Mouse (Mus musculus) forebrain, embryonic 12.5 days (tissue): ENCODE data around the gene Apba1. TPM values are rescaled to one million over a fixed set of nuclear protein-coding genes. Genes with fewer than 3 reads are reported as not detected.

Source experiments
- ATAC-seq: fragments of 200-750 bp; cut with Nextera tagmentation; 2 replicates; pipeline ENCODE4 v1.8.0; 2017; ENCODE audit warnings: moderate TSS enrichment; ENCODE audit not compliant: low FRiP score
- H3K27ac ChIP-seq: fragments of 300-500 bp; sonication (generic); 2 replicates; pipeline ENCODE4 v1.5.1; 2016; ENCODE audit warnings: mild to moderate bottlenecking
- H3K27me3 ChIP-seq: fragments of 300-500 bp; sonication (generic); 2 replicates; pipeline ENCODE4 v1.6.1; 2016; ENCODE audit warnings: mild to moderate bottlenecking
- H3K36me3 ChIP-seq: fragments of 300-500 bp; sonication (generic); replicated peaks from 2 replicates; pipeline ENCODE4 v1.6.1; 2016; ENCODE audit warnings: mild to moderate bottlenecking
- H3K4me1 ChIP-seq: fragments of 300-500 bp; sonication (generic); 2 replicates; pipeline ENCODE4 v1.6.1; 2016
- H3K4me2 ChIP-seq: fragments of 300-500 bp; sonication (generic); 2 replicates; pipeline ENCODE4 v1.6.1; 2016; ENCODE audit warnings: mild to moderate bottlenecking, moderate library complexity
- H3K4me3 ChIP-seq: fragments of 300-500 bp; sonication (generic); replicated peaks from 2 replicates; pipeline ENCODE4 v1.5.1; 2016; ENCODE audit warnings: mild to moderate bottlenecking
- H3K9ac ChIP-seq: fragments of 300-500 bp; sonication (generic); 2 replicates; pipeline ENCODE4 v1.6.1; 2016; ENCODE audit warnings: mild to moderate bottlenecking
- H3K9me3 ChIP-seq: fragments of 300-500 bp; sonication (generic); 2 replicates; pipeline ENCODE4 v1.6.1; 2016
- WGBS: fragments of 180-500 bp; shearing (Covaris S2); methylation state at CpG from one replicate; pipeline ENCODE4 v1.1.7; 2016; 5-methylcytosine and 5-hydroxymethylcytosine counted together
- polyA plus RNA-seq: library from polyadenylated mRNA; unstranded; fragments of >200 nt; fragmentation: Nextera tagmentation; extraction: Ambion mirVana; gene quantifications from 2 replicates; pipeline ENCODE4 v1.2.1, GENCODE M21; 2016

Apba1 gene
- polyA plus RNA-seq, 1 experiment from 2014 or later = 2.8 TPM

GRCm38 (mm10) chr19:23892633-23893032 is 133.9 kb downstream of the Apba1 start:
- Histone ChIP-seq H3K27me3 (peaks cover 75% of the 10 kb centered on the region), H3K36me3 (no peaks in the 10 kb centered on the region), H3K4me3 (peak overlapping the region; percentile 43), H3K27ac (no peak overlapping the region), H3K4me1 (peaks cover 13% of the 10 kb centered on the region), H3K9me3 (no peaks in the 10 kb centered on the region), H3K4me2 (peak overlapping the region; percentile 60), H3K9ac (peak overlapping the region; percentile 3; the same call in 1 of the 2 replicates)
- peak; percentile 39; the same call in 1 of the 2 replicates for ATAC-seq
- WGBS = 23% methylated on average over 37 of the region's 37 CpGs

- Histone ChIP-seq H3K9me3 (no peaks in the 10 kb centered on the region), H3K9ac (peak overlapping the region; percentile 3; the same call in 1 of the 2 replicates), H3K36me3 (no peaks in the 10 kb centered on the region), H3K4me2 (peak overlapping the region; percentile 60), H3K4me1 (peaks cover 16% of the 10 kb centered on the region), H3K27ac (no peak overlapping the region), H3K4me3 (peak overlapping the region; percentile 43), H3K27me3 (peaks cover 76% of the 10 kb centered on the region)
- peak; percentile 82 for ATAC-seq
- WGBS = 21% methylated on average over 101 of the region's 110 CpGs
These were observed 134.6 kb downstream of the Apba1 start for GRCm38 (mm10) chr19:23893093-23893889.

DNA sequence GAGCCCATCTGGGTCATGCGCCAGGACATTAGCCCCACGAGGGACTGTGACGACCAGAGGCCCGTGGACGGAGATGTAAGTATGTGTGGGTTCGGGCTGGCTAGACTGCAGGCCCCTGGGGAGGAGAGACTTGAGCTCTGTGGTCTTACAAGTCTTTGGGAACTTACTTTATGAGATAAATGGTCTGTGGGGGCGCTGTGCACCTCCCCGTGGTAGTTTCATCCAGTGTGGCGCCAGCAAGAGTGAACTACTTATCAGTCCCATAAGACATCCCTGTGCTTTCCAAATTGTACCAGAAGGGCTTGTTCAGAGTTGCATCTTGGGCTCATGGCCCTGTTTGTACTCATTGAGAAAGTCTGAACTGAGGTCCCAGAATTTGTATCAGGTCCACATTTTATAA is 135.3 kb downstream of the Apba1 start:
- no peak overlapping the region for H3K27ac ChIP-seq
- no peak overlapping the region for H3K4me3 ChIP-seq
- peaks cover 76% of the 10 kb centered on the region for H3K27me3 ChIP-seq
- H3K4me1 ChIP-seq = peaks cover 23% of the 10 kb centered on the region
- no peak overlapping the region for H3K9ac ChIP-seq
- no peaks in the 10 kb centered on the region for H3K36me3 ChIP-seq
- WGBS = 79% methylated on average over 9 of the region's 9 CpGs
- H3K9me3 ChIP-seq = no peaks in the 10 kb centered on the region
- ATAC-seq = no peak
- no peak overlapping the region for H3K4me2 ChIP-seq

DNA sequence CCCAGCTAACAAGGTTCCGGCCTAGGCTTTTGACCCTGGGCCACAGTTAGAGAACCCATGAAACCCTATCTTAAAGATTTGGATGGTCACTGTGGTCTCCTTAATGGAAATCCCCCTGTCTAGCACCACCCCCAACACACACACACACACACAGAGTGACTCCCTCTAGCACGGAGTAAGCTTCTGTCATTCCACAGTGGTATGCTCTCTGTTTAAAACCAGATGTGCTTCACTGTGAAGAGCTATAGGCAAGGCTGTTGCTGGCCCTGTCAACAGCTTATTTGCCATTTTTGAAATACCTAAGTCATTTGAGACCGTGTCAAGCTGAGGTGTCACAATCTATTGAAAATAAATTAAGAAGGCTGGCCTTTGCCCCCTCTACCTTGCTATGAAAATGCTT is 136.1 kb downstream of the Apba1 start:
- WGBS = 72% methylated on average over 3 of the region's 3 CpGs
- peaks cover 25% of the 10 kb centered on the region for H3K4me1 ChIP-seq
- peaks cover 84% of the 10 kb centered on the region for H3K27me3 ChIP-seq
- no peak overlapping the region for H3K4me2 ChIP-seq
- ATAC-seq = no peak
- no peak overlapping the region for H3K9ac ChIP-seq
- no peaks in the 10 kb centered on the region for H3K9me3 ChIP-seq
- H3K27ac ChIP-seq = no peak overlapping the region
- no peaks in the 10 kb centered on the region for H3K36me3 ChIP-seq
- H3K4me3 ChIP-seq = no peak overlapping the region

- H3K9me3 ChIP-seq = no peaks in the 10 kb centered on the region
- no peak overlapping the region for H3K9ac ChIP-seq
- H3K27me3 ChIP-seq = peaks cover 74% of the 10 kb centered on the region
- no peak overlapping the region for H3K4me3 ChIP-seq
- H3K27ac ChIP-seq = no peak overlapping the region
- ATAC-seq = no peak
- peaks cover 32% of the 10 kb centered on the region for H3K4me1 ChIP-seq
- H3K4me2 ChIP-seq = no peak overlapping the region
- no peaks in the 10 kb centered on the region for H3K36me3 ChIP-seq
- WGBS = 79% methylated on average over 8 of the region's 8 CpGs
These were observed 138.2 kb downstream of the Apba1 start for GRCm38 (mm10) chr19:23896915-23897314.

DNA sequence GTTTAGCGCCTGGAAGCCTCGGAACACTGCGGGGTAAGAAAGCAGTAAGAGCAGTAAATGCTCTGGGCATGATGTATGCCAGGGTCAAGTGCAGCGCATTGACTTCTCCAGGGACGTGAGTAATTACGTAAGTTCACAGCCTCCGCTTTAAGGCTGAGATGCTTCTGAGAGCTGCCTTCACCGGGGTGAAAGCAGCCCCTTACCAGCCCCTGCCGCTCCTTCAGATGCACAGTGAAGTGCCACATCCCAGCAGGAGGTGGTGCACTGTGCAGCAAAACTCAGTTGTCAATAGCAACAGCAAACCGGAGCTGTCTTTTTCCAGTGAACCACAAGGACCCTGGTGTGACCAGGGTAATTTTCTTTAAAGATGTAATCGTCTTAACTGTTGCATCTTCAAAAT is 139.8 kb downstream of the Apba1 start:
- peak; percentile 68 for ATAC-seq
- 38% methylated on average over 11 of the region's 11 CpGs for WGBS
- no peak overlapping the region for H3K9ac ChIP-seq
- H3K4me2 ChIP-seq = no peak overlapping the region
- H3K36me3 ChIP-seq = no peaks in the 10 kb centered on the region
- no peak overlapping the region for H3K27ac ChIP-seq
- peaks cover 68% of the 10 kb centered on the region for H3K27me3 ChIP-seq
- no peak overlapping the region for H3K4me3 ChIP-seq
- no peaks in the 10 kb centered on the region for H3K9me3 ChIP-seq
- peaks cover 23% of the 10 kb centered on the region for H3K4me1 ChIP-seq

DNA sequence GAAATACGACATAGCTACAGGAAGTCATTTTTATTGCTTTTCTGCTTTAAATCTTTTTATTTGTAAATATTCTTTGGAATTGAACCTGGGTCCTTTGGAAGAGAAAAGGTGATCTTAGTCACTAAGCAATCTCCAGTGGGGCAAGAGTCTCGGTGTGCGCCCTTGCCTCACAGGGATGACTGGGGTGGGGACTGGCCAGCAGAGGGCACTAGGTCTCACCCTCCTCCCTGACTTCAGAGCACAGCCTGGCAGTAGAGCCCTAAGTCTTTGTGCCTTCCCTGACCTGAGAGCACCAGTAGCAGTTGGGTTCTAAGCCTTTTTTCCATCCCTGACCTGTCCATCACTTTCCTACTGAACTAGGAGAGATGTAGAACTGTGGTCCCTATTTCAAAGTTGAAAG is 142.5 kb downstream of the Apba1 start:
- no peak overlapping the region for H3K4me3 ChIP-seq
- H3K27ac ChIP-seq = no peak overlapping the region
- 74% methylated on average over 3 of the region's 3 CpGs for WGBS
- no peak overlapping the region for H3K9ac ChIP-seq
- no peaks in the 10 kb centered on the region for H3K36me3 ChIP-seq
- H3K27me3 ChIP-seq = peaks cover 55% of the 10 kb centered on the region
- H3K4me2 ChIP-seq = no peak overlapping the region
- peaks cover 36% of the 10 kb centered on the region for H3K4me1 ChIP-seq
- no peaks in the 10 kb centered on the region for H3K9me3 ChIP-seq
- no peak for ATAC-seq

- Histone ChIP-seq H3K9ac (no peak overlapping the region), H3K4me2 (no peak overlapping the region), H3K27me3 (peaks cover 53% of the 10 kb centered on the region), H3K27ac (no peak overlapping the region), H3K4me1 (peaks cover 35% of the 10 kb centered on the region), H3K4me3 (no peak overlapping the region), H3K9me3 (no peaks in the 10 kb centered on the region), H3K36me3 (no peaks in the 10 kb centered on the region)
- no peak for ATAC-seq
- WGBS = 92% methylated on average over 4 of the region's 4 CpGs
These were observed 143.1 kb downstream of the Apba1 start for GRCm38 (mm10) chr19:23901768-23902167.

- Histone ChIP-seq H3K4me3 (no peak overlapping the region), H3K4me2 (no peak overlapping the region), H3K36me3 (no peaks in the 10 kb centered on the region), H3K9me3 (no peaks in the 10 kb centered on the region), H3K4me1 (peaks cover 31% of the 10 kb centered on the region), H3K9ac (no peak overlapping the region), H3K27ac (no peak overlapping the region), H3K27me3 (peaks cover 49% of the 10 kb centered on the region)
- no peak for ATAC-seq
- 95% methylated on average over 7 of the region's 7 CpGs for WGBS
These were observed 144.4 kb downstream of the Apba1 start for GRCm38 (mm10) chr19:23903066-23903465.

- Histone ChIP-seq H3K27ac (no peak overlapping the region), H3K27me3 (peaks cover 40% of the 10 kb centered on the region), H3K9me3 (no peaks in the 10 kb centered on the region), H3K4me3 (no peak overlapping the region), H3K9ac (no peak overlapping the region), H3K4me1 (peaks cover 19% of the 10 kb centered on the region), H3K4me2 (no peak overlapping the region), H3K36me3 (no peaks in the 10 kb centered on the region)
- ATAC-seq = no peak
- 34% methylated on average over 4 of the region's 4 CpGs for WGBS
These were observed 146.2 kb downstream of the Apba1 start for GRCm38 (mm10) chr19:23904922-23905321.

DNA sequence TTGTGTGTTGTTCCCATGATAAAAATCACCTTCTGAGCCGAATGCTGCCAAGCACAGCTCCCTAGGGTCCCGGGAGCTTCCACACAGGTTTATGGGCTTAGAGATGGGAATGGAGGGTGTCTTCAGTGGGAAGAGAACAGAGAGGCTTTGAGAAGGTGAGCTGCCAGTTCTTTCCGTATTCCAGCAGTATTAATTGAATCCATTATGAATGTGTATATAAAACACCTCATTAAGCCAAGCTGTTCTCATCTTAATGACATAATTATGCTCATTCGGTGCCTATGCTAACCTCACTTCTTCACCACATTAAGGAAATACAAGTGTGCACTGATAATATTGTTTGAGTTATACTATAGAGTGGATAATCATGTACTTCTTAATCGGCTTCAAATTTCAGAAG is 147.1 kb downstream of the Apba1 start:
- ATAC-seq = no peak

DNA sequence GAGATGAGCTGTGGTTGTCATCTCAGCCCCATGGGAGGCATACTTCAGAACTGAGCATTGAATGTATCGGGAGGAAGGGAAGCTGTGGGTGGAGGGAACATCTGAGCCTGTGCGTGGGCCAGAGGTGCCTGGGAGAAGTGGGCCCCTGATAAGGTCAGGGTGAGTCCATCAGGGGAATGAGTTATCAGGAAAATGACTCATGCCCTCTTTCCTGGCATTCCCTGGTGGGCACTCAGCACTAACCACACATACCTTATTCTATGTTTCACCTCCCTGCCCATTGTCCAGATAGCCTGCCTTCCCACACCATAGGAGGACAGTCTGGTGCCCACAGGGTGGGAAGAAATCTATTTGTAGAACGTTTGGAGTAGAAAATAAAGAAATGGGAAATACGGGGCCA is 151.7 kb downstream of the Apba1 start:
- no peaks in the 10 kb centered on the region for H3K9me3 ChIP-seq
- WGBS = 82% methylated on average over 4 of the region's 4 CpGs

More for the DNA sequence above, 147.1 kb downstream of the Apba1 start:
- peaks cover 38% of the 10 kb centered on the region for H3K27me3 ChIP-seq
- no peak overlapping the region for H3K27ac ChIP-seq
- H3K9me3 ChIP-seq = no peaks in the 10 kb centered on the region
- no peaks in the 10 kb centered on the region for H3K36me3 ChIP-seq
- no peak overlapping the region for H3K4me3 ChIP-seq
- peaks cover 13% of the 10 kb centered on the region for H3K4me1 ChIP-seq
- no peak overlapping the region for H3K9ac ChIP-seq
- H3K4me2 ChIP-seq = no peak overlapping the region
- 63% methylated on average over 5 of the region's 5 CpGs for WGBS

More for the DNA sequence above, 151.7 kb downstream of the Apba1 start:
- no peak overlapping the region for H3K27ac ChIP-seq
- ATAC-seq = no peak
- H3K27me3 ChIP-seq = peaks cover 19% of the 10 kb centered on the region; the same call in 1 of the 2 replicates
- H3K4me3 ChIP-seq = no peak overlapping the region
- no peak overlapping the region for H3K9ac ChIP-seq
- no peaks in the 10 kb centered on the region for H3K36me3 ChIP-seq
- H3K4me1 ChIP-seq = peaks cover under 1% of the 10 kb centered on the region; the same call in 1 of the 2 replicates
- no peak overlapping the region for H3K4me2 ChIP-seq
